Mouse (Mus musculus) 416B (cell line): ENCODE measurements around the gene Scgb1b30.
"Not testable (repeated sequence)": the region's sequence is repeated elsewhere in the genome, so short reads cannot be mapped to it uniquely, and the experiment has no call there.

Experiments
- DNase-seq: peaks from one replicate; pipeline ENCODE4 v3.0.0; 2011; ENCODE audit warnings: low read depth

The Scgb1b30 gene

DNA sequence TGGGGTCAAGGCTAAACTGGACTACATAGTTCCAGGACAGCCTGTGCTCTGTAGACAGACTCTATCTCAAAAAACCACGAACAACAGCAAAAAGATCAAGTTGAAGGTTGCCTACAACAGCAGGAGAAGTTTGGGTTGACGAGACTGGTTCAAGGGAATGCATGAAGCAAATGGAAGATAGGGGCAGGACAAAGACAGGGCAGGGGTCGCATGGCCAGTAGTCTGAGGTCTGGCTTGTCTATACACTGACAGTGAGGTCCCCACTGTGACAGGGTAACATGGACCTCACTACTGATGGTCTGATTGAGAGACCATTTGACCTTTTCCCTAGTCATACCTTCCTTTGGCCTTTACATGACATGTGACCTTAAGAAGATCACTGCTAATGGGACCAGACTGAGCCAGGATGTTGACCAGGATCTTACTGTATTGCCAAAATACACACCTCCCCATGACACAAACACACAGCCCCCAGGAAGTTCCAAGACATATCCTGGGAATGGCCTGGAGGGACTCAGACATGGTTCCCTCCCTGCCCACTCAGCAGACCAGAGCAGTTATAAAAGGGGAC is at the start of gene Scgb1b30:
Gene Scgb1b30, plus strand, starts transcription at position 521 of the 571 bp plus-strand sequence.
- no peak for DNase-seq

DNA sequence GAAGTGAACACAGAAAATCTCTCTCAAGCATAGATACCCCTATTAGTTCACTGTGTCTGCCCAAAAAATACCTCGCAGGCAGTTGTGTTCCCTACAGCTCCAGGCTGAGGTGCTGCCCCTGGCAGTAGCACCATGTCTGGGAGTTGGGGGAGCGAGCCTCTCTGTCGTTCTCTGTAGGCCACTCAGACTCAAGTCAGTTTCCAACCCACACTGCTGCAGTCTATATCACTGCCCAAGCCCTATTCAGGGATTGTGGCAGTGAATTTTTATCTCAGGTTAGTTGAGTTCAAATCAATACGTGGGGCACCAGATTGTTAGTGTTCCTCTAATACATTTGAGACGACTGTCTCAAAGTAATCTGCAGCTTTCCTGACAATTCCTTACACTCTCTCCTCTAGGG is 27.1 kb upstream of the Scgb1b30 start:
- not testable (repeated sequence) for DNase-seq

DNA sequence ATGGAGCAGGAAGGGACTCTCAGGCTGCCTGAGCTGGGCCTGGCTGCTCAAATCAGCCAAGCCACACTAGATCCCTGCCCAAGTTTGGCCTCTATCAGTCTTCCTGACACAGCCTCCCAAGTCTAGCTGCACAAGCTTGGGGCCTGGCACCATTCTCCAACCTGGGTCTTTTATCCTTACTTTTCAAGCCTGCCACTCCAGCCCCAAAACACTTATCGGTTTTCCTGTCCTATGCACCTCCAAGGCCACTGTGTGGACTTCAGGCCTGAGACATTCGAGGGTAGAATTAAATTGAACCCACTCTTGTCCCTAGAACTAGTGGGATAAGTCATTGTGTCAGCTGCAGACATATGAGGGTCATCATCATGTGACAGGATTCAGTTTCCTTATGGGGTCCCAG is 4.8 kb downstream of the Scgb1b30 start:
- no peak for DNase-seq

DNA sequence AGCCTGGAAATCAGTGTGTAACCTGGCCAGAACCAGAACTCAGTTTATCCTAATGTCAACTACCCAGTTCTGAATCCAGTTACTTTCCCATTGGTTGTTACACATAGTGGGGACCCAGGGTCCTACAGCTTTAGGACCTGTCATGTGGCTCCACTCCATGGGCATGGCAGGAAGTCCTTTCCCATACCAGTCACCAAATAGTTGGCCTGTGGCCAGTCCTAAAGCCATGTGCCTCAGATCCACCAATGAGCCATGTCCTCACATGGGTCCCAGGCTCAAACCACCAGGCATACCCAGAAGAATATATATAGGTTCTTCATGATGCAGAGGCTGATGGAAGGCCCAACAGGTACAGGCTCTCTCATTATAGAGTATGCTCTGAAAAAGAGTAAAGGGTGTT is 6.0 kb downstream of the Scgb1b30 start:
- DNase-seq: no peak

DNA sequence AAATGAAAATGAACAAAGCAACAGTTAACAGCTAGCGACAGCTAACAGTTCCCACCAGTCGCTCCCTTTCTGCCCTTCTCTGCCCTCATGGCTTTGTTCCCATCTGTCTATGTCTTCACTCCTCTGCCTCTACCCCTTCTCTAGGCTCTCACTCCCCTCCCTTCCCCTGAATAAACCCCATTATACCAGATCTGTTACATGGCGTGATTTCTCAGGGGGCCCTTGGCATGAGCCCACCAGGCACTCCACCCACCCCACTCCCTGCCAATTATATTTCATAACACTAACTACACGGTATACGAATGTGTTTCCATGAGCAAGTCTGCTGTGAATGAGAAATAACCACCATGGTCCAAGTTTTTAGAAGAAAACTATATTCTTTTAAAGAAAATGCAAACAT is 14.0 kb downstream of the Scgb1b30 start:
- no peak for DNase-seq

DNA sequence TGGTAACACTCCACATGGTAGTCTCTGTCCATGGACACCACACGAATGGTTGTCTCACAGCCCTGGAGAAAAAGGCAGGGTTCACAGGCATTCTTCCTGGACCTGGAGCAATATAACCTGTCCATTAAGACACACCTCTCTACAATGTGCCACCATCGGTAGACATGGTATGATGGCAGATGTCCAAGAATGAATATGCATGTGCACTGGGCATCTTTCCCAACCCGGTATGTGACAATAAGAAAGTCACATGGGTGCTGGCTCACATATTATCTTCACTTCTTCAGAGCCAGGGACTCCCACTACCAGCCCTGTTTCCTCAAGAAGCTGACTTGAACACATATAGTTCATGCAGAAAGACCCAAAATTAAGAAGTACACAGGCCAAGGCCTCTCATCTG is 21.4 kb downstream of the Scgb1b30 start:
- no peak for DNase-seq

DNA sequence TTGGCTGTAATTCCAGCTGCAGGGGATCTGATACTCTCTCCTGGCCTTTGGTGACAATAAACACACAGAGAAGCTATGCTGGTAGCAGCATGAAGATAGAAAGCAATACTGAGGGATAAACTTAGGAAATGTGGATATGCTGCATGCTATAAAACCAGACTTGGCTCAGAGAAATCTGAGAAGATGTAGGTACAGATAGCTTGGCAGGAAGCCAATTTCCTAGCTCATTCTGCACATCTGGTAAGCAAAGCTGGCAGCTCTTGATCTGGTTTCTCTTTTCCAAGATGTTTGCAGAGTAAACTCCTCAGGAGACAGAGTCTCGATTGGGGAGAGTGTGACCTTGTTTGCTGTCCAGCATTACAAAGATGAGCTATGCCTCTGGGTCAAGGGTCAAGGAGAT is 25.4 kb downstream of the Scgb1b30 start:
- peak; percentile 13 for DNase-seq

DNA sequence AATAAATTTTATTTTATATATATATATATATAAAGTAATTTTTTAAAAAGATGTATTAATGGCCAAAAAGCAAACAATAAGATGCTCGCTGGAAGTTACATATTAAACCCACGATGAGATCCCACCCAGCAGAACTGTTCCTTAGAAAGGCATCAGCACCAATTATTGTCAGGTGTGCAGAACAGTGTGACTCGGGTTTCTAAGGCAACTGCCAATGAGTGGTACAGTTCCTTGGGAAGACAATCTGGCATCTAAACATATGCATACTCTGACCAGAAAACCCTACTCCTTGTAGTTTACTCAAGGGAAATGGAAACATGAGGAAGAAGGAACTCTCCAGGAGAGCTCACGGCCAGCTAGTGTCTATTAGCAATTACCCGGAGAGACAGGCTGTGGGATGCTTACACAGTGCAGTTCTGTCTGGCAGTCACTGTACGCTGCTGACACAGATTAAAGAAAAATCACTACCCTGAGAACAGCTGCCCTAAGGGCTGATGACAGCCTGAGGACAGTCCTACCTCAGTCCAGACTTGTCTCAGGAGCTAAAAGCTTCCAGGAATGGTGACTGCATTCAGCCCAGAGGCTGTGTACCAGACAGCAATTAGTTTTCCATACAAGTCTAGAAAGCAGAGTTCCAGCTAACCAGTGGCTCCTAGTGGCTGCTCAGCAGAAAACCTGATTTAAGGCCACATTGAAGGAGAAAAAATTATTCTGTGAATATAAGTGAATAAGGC is 27.9 kb downstream of the Scgb1b30 start:
- DNase-seq: peak; percentile 35

DNA sequence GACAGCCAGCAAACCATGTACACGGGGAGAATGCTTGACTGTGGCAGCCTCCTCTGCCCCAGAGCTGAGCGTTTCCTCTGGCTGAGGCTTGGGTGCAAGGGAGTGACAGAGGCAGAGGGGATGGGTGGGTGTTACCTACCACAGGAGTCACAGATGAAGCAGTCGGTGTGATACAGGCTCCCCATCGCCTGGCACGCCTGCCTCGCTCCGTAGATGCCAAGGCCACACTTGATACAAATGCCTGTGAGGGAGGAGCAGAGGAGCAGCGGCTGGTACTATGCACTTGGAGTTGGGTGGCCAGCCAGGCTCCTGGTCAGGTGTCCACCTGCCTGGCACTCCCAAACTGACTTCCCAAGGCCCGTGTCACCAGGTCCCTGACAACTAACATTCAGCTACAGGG is 30.1 kb downstream of the Scgb1b30 start:
- DNase-seq: no peak

DNA sequence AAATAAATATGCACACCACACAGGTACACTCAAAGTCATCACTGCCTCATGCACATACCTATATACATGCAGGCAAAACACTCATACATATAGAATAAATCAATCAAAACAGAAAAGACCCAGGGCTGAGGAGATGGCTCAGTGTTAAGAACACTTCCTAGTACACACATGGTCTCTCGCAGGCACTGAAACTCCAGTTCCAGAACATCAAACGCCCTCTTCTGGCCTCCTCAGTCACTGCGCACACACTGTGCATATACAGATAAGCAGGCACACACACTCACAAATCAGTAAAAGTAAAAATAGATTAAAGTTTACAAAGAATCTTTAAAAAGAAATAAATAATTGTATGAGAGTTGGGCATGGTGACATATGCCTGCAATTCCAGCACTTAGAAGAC is 31.1 kb downstream of the Scgb1b30 start:
- DNase-seq: no peak

DNA sequence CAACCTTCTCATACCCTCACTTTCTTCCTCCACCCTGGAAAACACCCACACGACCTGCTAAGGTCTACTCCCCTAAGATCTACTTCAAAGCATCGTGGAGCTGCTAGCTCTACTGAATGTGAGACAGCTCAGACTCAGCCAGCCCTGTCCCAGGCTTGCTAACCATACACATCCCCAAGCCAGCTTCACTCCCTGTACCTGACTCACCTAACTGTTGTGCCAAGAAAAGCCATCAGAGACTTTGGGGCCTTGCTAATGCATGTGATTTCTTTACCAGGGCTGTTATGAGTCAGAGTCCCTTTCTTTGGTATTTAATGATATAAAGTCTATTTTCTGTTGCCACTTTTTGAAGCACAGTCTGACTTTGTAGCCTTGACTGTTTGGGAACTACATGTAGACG is 35.9 kb downstream of the Scgb1b30 start:
- no peak for DNase-seq

DNA sequence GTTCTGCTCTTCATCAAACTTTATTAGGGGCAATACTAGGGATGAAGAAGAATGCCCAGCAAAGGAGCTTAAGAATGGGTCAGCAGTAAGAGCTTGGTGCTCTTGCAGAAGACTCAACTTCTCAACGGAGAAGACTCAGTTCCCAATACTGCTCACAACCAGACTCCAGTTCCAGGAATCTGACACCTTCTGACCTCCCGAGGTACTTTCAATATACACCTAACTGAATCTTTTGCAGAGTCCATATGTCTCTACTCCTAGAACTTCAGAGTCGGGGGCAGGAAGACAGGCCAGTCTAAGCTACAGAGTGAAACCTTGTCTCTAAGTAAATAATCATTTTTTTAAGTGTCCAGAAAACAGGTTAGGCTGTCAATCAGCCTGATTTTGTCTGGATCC is 36.7 kb downstream of the Scgb1b30 start:
- DNase-seq: no peak

DNA sequence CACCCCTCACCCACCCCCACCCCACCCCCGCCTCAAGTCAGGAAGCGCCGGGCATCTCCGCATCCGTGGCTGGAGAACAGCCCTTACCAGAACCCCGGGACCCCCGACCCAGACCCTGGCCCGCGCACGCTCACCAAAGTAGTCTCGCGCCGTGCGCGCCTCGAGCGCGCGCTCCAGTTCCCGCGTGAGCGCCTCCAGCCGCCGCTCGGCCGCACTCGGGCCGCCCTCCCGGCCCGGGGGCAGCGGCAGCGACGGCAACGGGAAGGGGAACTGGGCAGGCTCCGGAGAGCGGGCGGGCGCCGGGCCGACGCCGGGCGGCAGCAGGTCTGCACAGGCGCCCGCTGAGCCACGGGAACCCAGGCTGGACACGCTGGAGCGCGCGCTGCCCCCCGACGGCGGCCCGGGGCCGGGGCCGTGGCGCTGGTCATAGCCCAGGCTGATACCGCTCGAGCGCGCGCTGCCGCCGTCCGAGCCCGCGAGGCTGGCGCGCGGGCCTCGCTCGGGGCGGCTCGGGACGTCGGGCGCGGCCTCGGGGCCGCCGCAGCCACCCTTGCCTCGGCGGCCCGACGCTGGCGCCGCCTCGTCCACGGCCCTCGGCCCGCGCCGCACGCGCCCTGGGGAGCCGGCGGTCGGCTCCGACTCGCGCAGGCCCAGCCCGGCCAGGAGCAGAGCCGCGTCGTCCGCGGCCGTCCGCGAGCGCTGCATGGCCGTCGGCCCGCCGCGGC is 37.3 kb downstream of the Scgb1b30 start:
- no peak for DNase-seq

DNA sequence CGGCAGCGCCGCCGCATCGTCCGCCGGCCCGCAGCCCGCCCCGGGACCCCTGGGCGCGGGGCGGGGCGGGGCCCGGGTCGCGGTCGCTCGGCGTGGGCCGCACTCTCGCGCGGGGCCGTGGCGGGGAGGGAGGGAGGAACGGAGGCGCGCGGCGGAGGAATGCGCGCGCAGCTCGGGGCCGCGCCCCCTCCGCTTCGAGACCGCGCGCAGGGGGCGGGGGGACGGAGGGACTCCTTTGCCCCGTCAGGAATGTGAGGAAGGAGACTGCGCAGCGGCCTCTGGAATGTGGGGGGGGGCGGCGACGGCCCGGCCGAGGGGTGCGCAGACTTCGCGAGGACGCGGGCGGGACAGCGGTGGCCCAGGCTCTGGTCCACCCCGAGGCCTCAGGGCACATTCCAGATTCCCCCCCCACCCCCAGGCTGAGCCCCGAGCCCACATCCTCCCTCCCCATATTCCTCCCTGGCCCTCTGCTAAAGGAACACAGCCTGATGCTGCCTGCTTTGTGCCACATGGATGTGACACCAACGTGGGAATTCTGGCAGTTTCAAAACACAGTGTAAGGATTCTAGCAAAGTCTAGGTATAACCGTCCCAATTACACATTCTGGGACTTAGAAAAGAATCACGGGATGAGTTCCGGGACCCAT is 38.0 kb downstream of the Scgb1b30 start, which contains the start of gene Wtip:
Gene Wtip, minus strand, starts transcription at position 152 of the 646 bp plus-strand sequence.
- no peak for DNase-seq

DNA sequence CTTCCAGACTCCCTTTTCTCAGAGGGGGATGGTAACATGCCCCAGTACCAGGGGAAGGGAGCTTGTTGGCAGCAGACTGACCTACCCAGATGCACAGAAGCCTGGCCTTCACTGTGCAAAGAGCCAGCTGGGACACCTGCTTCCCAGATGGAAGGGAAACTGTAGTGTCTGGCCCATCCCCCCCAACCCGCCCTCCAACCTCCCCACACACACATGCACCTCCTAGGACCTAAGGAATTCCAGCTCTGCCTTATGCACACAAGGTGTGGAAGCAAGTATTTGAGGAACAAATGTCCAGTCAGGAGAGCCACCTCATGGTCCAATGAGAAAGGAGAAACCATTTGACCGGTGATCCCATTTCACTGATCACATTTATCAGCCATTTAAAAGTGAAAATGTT is 39.1 kb downstream of the Scgb1b30 start:
- DNase-seq: no peak

DNA sequence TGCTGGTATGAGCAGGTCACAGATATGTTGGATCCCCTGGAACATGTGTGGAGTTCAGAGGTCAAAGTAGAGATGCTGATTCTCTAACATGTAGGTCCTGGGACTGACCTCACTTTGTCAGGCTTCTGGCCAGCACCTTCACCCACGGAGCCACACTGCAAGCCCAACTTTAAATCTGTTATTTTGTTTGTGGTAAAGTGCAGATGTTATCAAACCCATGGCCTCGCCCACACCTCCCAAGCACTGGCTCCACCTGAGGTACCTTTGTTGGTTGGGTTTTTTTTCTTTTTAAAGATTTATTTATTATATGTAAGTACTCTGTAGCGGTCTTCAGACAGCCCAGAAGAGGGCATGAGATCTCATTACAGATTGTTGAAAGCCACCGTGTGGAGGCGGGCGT is 44.3 kb downstream of the Scgb1b30 start:
- no peak for DNase-seq

DNA sequence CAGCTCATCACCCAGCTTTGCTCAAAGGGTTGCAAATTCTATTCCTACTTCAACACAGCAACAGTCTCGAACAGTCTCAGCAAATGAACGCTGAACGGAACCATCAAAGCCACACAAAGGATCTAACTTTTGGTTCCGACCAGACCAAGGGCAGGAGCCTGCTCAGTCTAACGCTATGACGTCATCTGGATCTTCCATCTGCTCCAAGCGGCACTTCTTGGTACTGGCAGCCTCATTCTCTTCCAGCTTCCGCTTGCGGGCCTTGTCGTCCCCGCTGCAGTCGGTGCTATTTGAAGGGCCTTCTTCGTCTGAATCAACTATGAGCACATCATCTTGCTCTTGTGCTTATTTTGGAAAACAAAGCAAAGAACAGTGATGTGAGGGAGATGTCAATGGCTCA is 45.9 kb downstream of the Scgb1b30 start:
- no peak for DNase-seq

DNA sequence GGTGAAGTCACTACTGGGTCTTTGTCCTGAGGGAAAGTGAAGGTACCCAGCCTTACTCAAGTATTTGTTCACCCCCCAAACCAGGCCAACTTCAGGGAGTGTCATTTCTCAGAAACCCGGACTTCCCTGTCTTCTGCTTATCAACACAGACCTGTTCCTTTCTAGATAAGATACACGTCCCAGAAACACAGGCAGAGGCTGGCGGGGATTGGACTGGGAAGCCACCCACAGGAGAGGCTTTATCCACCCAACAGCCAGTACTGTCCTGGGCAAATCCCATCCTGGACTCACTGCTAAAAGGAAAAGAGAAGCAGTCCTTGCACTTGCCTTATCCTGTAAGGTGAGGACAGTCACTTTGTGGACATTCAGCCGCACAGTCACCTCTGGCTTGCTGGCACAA is 52.0 kb downstream of the Scgb1b30 start:
- DNase-seq: no peak
